Mouse (Mus musculus): ENCODE measurements around the gene Lysmd4. TPM values are rescaled to one million over a fixed set of nuclear protein-coding genes. Genes with fewer than 3 reads are reported as not detected.
A peak's percentile ranks its signal among the peaks of the same experiment; 100 is the strongest.

The Lysmd4 gene
- polyA plus RNA-seq (2015; fragmentation: Nextera tagmentation; extraction: Ambion mirVana): 11.9 and 12.8 TPM in 2 replicates

GRCm38 (mm10) chr7:67222220-67222862 lies at the start of gene Lysmd4:
Lysmd4 (plus strand) TSS chr7:67222544.
- Histone ChIP-seq H3K36me3 (peaks cover 15% of the 10 kb centered on the region), H3K4me2 (peak within 1 kb of the TSS; percentile 91), H3K4me1 (peaks cover 15% of the 10 kb centered on the region), H3K27ac (peak within 1 kb of the TSS; percentile 72), H3K9me3 (no peaks in the 10 kb centered on the region), H3K4me3 (replicated peaks) (peak within 1 kb of the TSS; percentile 82), H3K9ac (peak within 1 kb of the TSS; percentile 66), H3K27me3 (replicated peaks) (no peaks in the 10 kb centered on the region)
- 3% methylated on average over 31 of the region's 31 CpGs for WGBS
- peak; percentile 96 for ATAC-seq (ENCODE audit: insufficient read depth, low FRiP score, low read depth)

DNA sequence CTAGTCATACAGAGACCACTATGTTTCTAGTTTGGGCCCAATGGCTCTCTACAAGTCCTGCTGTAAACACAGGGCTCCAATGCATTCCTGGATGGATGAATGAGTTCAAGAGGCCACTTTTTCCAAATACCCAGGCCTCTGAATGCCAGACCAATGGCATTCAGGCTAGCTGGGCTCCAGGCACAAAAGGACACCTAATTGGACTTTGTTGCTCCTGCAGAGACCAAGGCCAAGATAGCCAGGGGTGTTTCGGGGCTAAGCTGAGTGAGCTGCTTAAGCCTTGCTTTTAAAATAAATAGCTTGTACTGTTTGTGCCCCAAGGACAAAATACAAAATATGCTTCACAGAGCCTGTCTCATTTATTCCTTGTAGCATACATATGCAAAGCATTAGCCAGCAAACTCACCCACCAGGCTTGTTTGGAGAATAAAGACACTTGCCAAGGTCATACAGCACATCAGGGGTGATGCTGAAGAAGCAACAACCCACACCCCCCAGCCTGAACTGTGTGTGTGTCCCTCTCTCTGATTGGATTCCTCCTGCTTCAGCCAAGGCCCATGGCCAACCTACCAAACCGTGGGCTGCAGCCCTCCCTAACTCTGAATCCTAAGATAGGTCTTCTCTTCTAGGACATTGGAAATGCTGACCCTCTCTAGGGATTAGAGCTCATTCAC lies 48.7 kb upstream of the Lysmd4 start:
- Histone ChIP-seq H3K4me2 (no peak overlapping the region), H3K27ac (no peak overlapping the region), H3K27me3 (replicated peaks) (no peaks in the 10 kb centered on the region), H3K9ac (no peak overlapping the region), H3K36me3 (no peaks in the 10 kb centered on the region), H3K4me1 (no peaks in the 10 kb centered on the region), H3K9me3 (no peaks in the 10 kb centered on the region), H3K4me3 (replicated peaks) (no peak overlapping the region)
- 80% methylated on average over 2 of the region's 2 CpGs for WGBS
- ATAC-seq (ENCODE audit: insufficient read depth, low FRiP score, low read depth): no peak

GRCm38 (mm10) chr7:67183786-67184185 lies 38.6 kb upstream of the Lysmd4 start:
- 25% methylated on average over 4 of the region's 4 CpGs for WGBS
- Histone ChIP-seq H3K9ac (no peak overlapping the region), H3K36me3 (no peaks in the 10 kb centered on the region), H3K27ac (no peak overlapping the region), H3K4me2 (no peak overlapping the region), H3K4me1 (no peaks in the 10 kb centered on the region), H3K4me3 (replicated peaks) (no peak overlapping the region), H3K27me3 (replicated peaks) (no peaks in the 10 kb centered on the region), H3K9me3 (no peaks in the 10 kb centered on the region)
- no peak for ATAC-seq (ENCODE audit: insufficient read depth, low FRiP score, low read depth)

- Histone ChIP-seq H3K4me3 (replicated peaks) (no peak overlapping the region), H3K4me2 (no peak overlapping the region), H3K36me3 (no peaks in the 10 kb centered on the region), H3K9me3 (no peaks in the 10 kb centered on the region), H3K4me1 (no peaks in the 10 kb centered on the region), H3K9ac (no peak overlapping the region), H3K27me3 (replicated peaks) (no peaks in the 10 kb centered on the region), H3K27ac (no peak overlapping the region)
- WGBS: 12% methylated on average over 10 of the region's 10 CpGs
- 0 out of 2 replicates have a peak, but pooled peaks have one; percentile 43 for ATAC-seq (ENCODE audit: insufficient read depth, low FRiP score, low read depth)
Observed at GRCm38 (mm10) chr7:67199412-67199811, 22.9 kb upstream of the Lysmd4 start.

- ATAC-seq (ENCODE audit: insufficient read depth, low FRiP score, low read depth): no peak
- Histone ChIP-seq H3K4me1 (no peaks in the 10 kb centered on the region), H3K4me2 (no peak overlapping the region), H3K4me3 (replicated peaks) (no peak overlapping the region), H3K9ac (no peak overlapping the region), H3K9me3 (no peaks in the 10 kb centered on the region), H3K36me3 (no peaks in the 10 kb centered on the region), H3K27ac (no peak overlapping the region), H3K27me3 (replicated peaks) (no peaks in the 10 kb centered on the region)
- 64% methylated on average over 3 of the region's 3 CpGs for WGBS
Observed at GRCm38 (mm10) chr7:67203625-67204024, 18.7 kb upstream of the Lysmd4 start.

- Histone ChIP-seq H3K27me3 (replicated peaks) (no peaks in the 10 kb centered on the region), H3K4me2 (no peak overlapping the region), H3K4me1 (no peaks in the 10 kb centered on the region), H3K27ac (no peak overlapping the region), H3K4me3 (replicated peaks) (no peak overlapping the region), H3K36me3 (no peaks in the 10 kb centered on the region), H3K9ac (no peak overlapping the region), H3K9me3 (no peaks in the 10 kb centered on the region)
- WGBS: 86% methylated on average over 9 of the region's 9 CpGs
- ATAC-seq (ENCODE audit: insufficient read depth, low FRiP score, low read depth): no peak
Observed at GRCm38 (mm10) chr7:67205734-67206425, 16.5 kb upstream of the Lysmd4 start.

DNA sequence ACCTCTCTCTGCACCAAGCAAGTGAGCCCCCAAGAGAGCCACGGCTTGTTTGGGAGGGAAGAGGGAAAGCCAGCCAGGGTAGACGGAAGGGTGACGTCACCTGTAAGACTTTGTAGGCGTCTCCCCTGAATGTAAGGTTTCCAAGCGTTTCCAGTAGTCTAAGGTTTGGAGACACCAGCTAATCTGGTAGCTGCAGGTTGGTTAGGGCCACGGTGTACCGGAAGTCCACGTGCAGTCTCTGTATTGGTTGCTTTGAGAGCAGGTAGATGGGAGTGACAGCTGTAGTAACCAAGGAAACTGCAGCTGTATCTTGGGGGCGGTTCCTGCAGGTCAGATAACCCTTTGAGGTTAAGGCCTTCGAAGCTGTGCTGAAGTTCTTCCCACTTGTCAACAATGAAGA lies 15.8 kb upstream of the Lysmd4 start:
- no peak overlapping the region for H3K4me3 ChIP-seq (replicated peaks)
- no peak for ATAC-seq (ENCODE audit: insufficient read depth, low FRiP score, low read depth)
- H3K27ac ChIP-seq: no peak overlapping the region
- no peak overlapping the region for H3K9ac ChIP-seq
- H3K4me2 ChIP-seq: no peak overlapping the region
- no peaks in the 10 kb centered on the region for H3K4me1 ChIP-seq
- no peaks in the 10 kb centered on the region for H3K27me3 ChIP-seq (replicated peaks)
- 62% methylated on average over 10 of the region's 10 CpGs for WGBS
- H3K9me3 ChIP-seq: no peaks in the 10 kb centered on the region
- no peaks in the 10 kb centered on the region for H3K36me3 ChIP-seq

DNA sequence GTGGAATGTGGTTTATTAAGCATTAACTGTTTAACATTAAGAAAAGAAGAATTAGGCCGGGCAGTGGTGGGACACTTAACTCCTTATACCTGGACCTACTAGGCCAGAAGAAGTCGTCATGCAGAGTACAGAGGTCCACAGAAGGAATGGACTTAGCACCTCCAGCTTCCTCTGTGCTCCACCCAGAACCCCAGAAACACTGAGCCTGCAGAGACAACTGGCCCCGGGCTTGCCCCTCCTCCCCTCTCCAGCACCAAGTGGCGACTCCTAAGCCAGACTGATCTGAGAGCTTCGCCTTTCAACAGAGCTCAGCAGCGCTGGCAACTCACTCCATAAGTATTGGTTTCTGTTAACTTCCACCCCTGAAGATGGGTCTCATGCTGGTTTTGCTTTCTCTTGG lies 14.6 kb upstream of the Lysmd4 start:
- H3K9me3 ChIP-seq: no peaks in the 10 kb centered on the region
- no peak overlapping the region for H3K4me2 ChIP-seq
- H3K4me3 ChIP-seq (replicated peaks): no peak overlapping the region
- no peak for ATAC-seq (ENCODE audit: insufficient read depth, low FRiP score, low read depth)
- no peaks in the 10 kb centered on the region for H3K27me3 ChIP-seq (replicated peaks)
- H3K36me3 ChIP-seq: no peaks in the 10 kb centered on the region
- H3K27ac ChIP-seq: no peak overlapping the region
- H3K4me1 ChIP-seq: no peaks in the 10 kb centered on the region
- no peak overlapping the region for H3K9ac ChIP-seq
- 41% methylated on average over 6 of the region's 6 CpGs for WGBS

DNA sequence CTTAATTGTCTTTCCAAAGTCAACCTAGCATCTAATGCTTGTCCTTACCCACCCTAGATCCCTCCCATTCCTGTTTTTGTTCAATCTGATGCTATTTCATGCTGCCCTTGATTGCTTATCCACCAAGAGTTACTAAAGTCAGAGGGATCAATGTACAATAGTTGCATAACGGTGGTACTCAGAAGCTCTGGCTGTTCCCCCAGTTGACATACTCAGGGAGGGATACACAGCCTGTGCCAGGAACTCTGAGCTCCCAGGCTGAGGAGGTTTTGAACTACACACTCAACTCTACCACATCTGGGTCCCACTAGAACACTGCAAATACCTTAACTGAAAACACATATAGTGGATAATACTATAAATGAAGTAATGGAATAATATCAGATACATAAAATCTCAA lies 14.0 kb upstream of the Lysmd4 start:
- H3K9me3 ChIP-seq: no peaks in the 10 kb centered on the region
- no peaks in the 10 kb centered on the region for H3K4me1 ChIP-seq
- ATAC-seq (ENCODE audit: insufficient read depth, low FRiP score, low read depth): no peak
- no peaks in the 10 kb centered on the region for H3K36me3 ChIP-seq
- H3K27ac ChIP-seq: no peak overlapping the region
- H3K4me2 ChIP-seq: no peak overlapping the region
- no peak overlapping the region for H3K4me3 ChIP-seq (replicated peaks)
- no peaks in the 10 kb centered on the region for H3K27me3 ChIP-seq (replicated peaks)
- 80% methylated on average over 1 of the region's 1 CpGs for WGBS
- no peak overlapping the region for H3K9ac ChIP-seq

GRCm38 (mm10) chr7:67210004-67210833 lies 12.1 kb upstream of the Lysmd4 start:
- WGBS: 57% methylated on average over 6 of the region's 6 CpGs
- Histone ChIP-seq H3K9ac (no peak overlapping the region), H3K4me2 (no peak overlapping the region), H3K27ac (no peak overlapping the region), H3K4me3 (replicated peaks) (no peak overlapping the region), H3K36me3 (no peaks in the 10 kb centered on the region), H3K9me3 (no peaks in the 10 kb centered on the region), H3K27me3 (replicated peaks) (no peaks in the 10 kb centered on the region), H3K4me1 (no peaks in the 10 kb centered on the region)
- no peak for ATAC-seq (ENCODE audit: insufficient read depth, low FRiP score, low read depth)

DNA sequence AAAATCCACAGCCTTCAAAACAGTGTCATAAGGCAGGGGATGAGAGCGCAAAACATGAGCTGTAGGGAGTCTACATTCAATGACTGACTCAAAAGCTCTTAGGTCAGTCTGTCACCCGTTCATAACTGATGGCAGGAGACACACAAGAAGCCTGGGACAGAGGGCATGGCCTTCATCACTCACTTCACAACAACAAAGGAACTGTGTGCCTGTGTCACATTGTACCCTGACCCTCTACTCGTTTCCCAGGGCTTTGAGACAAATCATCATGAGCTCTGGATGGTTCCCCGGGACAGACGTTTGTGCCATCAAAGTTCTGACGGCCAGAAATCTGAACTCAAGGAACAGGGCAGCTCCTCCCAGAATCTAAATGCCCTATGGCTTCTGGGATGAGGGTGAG lies 11.0 kb upstream of the Lysmd4 start:
- Histone ChIP-seq H3K4me1 (no peaks in the 10 kb centered on the region), H3K27ac (no peak overlapping the region), H3K4me2 (no peak overlapping the region), H3K4me3 (replicated peaks) (no peak overlapping the region), H3K9me3 (no peaks in the 10 kb centered on the region), H3K9ac (no peak overlapping the region), H3K36me3 (no peaks in the 10 kb centered on the region), H3K27me3 (replicated peaks) (no peaks in the 10 kb centered on the region)
- no peak for ATAC-seq (ENCODE audit: insufficient read depth, low FRiP score, low read depth)
- WGBS: 50% methylated on average over 6 of the region's 6 CpGs

Measured in stomach, embryonic 15.5 days (tissue).